Mouse (Mus musculus) cerebellum, adult 2 months (tissue): Measurements from ENCODE around the gene Gabrr3. TPM values are rescaled to one million over a fixed set of nuclear protein-coding genes. Genes with fewer than 3 reads are reported as not detected.

Experiments used
- DNase-seq, 2 experiments: peaks; one replicate each; pipeline ENCODE4 v3.0.0; 2021
- H3K27ac ChIP-seq: fragments of 200-500 bp; 2 replicates; pipeline ENCODE4 v1.5.1; 2012; ENCODE audit warnings: low read length, control low read depth, inconsistent platforms; ENCODE audit not compliant: insufficient read depth
- H3K27me3 ChIP-seq: fragments of 200-500 bp; 2 replicates; pipeline ENCODE4 v1.6.1; 2012; ENCODE audit warnings: inconsistent platforms, mild to moderate bottlenecking, low read length, moderate library complexity; ENCODE audit not compliant: control insufficient read depth, insufficient read depth
- H3K4me1 ChIP-seq: fragments of 200-500 bp; 2 replicates; pipeline ENCODE4 v1.6.1; 2011; ENCODE audit warnings: low read length; ENCODE audit not compliant: control insufficient read depth, insufficient read depth
- H3K4me3 ChIP-seq: fragments of 200-500 bp; replicated peaks from 2 replicates; pipeline ENCODE3; 2011; ENCODE audit warnings: mild to moderate bottlenecking, low read depth, low read length, control low read depth; ENCODE audit not compliant: insufficient read depth
- CTCF ChIP-seq: fragments of 200-500 bp; IDR thresholded peaks from 2 replicates; pipeline ENCODE4 v1.5.1; 2011; ENCODE audit warnings: low read depth, mild to moderate bottlenecking, control low read depth, low read length, moderate library complexity, borderline replicate concordance; ENCODE audit not compliant: insufficient read depth
- POLR2A ChIP-seq: fragments of 200-500 bp; IDR thresholded peaks from 2 replicates; pipeline ENCODE4 v1.6.1; 2011; ENCODE audit warnings: low read length, control low read depth, borderline replicate concordance; ENCODE audit not compliant: insufficient read depth
- WGBS: fragments of 180-500 bp; shearing (Covaris S2); methylation state at CpG from one replicate; pipeline ENCODE4 v1.1.7; 2018; 5-methylcytosine and 5-hydroxymethylcytosine counted together
- polyA plus RNA-seq: library from polyadenylated mRNA; depleted of rRNA; stranded (reverse); fragments of >200 nt; gene quantifications from 2 replicates; pipeline ENCODE4 v1.2.3, GENCODE M21; 2012

Gabrr3 gene
- polyA plus RNA-seq, 1 experiment: 0.02 TPM

GRCm38 (mm10) chr16:59409800-59410199 is 2.7 kb downstream of the Gabrr3 start:
- Histone ChIP-seq H3K4me1 (no peaks in the 10 kb centered on the region), H3K27ac (no peak overlapping the region), H3K27me3 (no peaks in the 10 kb centered on the region), H3K4me3 (no peak overlapping the region)
- no peak for DNase-seq
- 66% methylated on average over 2 of the region's 2 CpGs for WGBS
- TF ChIP-seq CTCF (no peak), POLR2A (no peak)

GRCm38 (mm10) chr16:59413475-59413874 is 6.3 kb downstream of the Gabrr3 start:
- 40% methylated on average over 4 of the region's 4 CpGs for WGBS
- Histone ChIP-seq H3K4me1 (no peaks in the 10 kb centered on the region), H3K27me3 (no peaks in the 10 kb centered on the region), H3K27ac (no peak overlapping the region), H3K4me3 (no peak overlapping the region)
- TF ChIP-seq POLR2A (no peak), CTCF (no peak)
- no peak for DNase-seq

GRCm38 (mm10) chr16:59420237-59420866 is 13.2 kb downstream of the Gabrr3 start:
- no peaks in the 10 kb centered on the region for H3K4me1 ChIP-seq
- TF ChIP-seq CTCF: no peak
- no peak for TF ChIP-seq POLR2A
- no peaks in the 10 kb centered on the region for H3K27me3 ChIP-seq
- 60% methylated on average over 9 of the region's 9 CpGs for WGBS
- no peak overlapping the region for H3K27ac ChIP-seq
- DNase-seq: no peak
- H3K4me3 ChIP-seq: no peak overlapping the region

GRCm38 (mm10) chr16:59420867-59421251 is 13.7 kb downstream of the Gabrr3 start:
- Histone ChIP-seq H3K4me3 (no peak overlapping the region), H3K27ac (no peak overlapping the region), H3K4me1 (no peaks in the 10 kb centered on the region), H3K27me3 (no peaks in the 10 kb centered on the region)
- peak; percentile 38 to 60 for DNase-seq
- TF ChIP-seq POLR2A (no peak), CTCF (peak; percentile 64; the same call in 1 of the 2 replicates)
- WGBS: 6% methylated on average over 6 of the region's 6 CpGs

GRCm38 (mm10) chr16:59421571-59422345 is 14.6 kb downstream of the Gabrr3 start:
- TF ChIP-seq POLR2A (no peak), CTCF (no peak)
- no peak for DNase-seq
- 60% methylated on average over 13 of the region's 13 CpGs for WGBS
- no peaks in the 10 kb centered on the region for H3K27me3 ChIP-seq
- H3K4me3 ChIP-seq: no peak overlapping the region
- H3K4me1 ChIP-seq: no peaks in the 10 kb centered on the region
- H3K27ac ChIP-seq: no peak overlapping the region

GRCm38 (mm10) chr16:59427960-59428359 is 20.8 kb downstream of the Gabrr3 start:
- WGBS: 14% methylated on average over 7 of the region's 7 CpGs
- H3K4me3 ChIP-seq: no peak overlapping the region
- TF ChIP-seq POLR2A: no peak
- TF ChIP-seq CTCF: no peak
- no peak for DNase-seq
- no peaks in the 10 kb centered on the region for H3K4me1 ChIP-seq
- H3K27me3 ChIP-seq: no peaks in the 10 kb centered on the region
- H3K27ac ChIP-seq: no peak overlapping the region

- no peak overlapping the region for H3K4me3 ChIP-seq
- no peak overlapping the region for H3K27ac ChIP-seq
- 82% methylated on average over 11 of the region's 11 CpGs for WGBS
- DNase-seq: no peak
- TF ChIP-seq POLR2A: no peak
- no peak for TF ChIP-seq CTCF
- H3K4me1 ChIP-seq: no peaks in the 10 kb centered on the region
- H3K27me3 ChIP-seq: no peaks in the 10 kb centered on the region
Measured at GRCm38 (mm10) chr16:59433181-59433580, 26.0 kb downstream of the Gabrr3 start.

- DNase-seq: no peak
- H3K27me3 ChIP-seq: no peaks in the 10 kb centered on the region
- WGBS: 77% methylated on average over 7 of the region's 7 CpGs
- no peaks in the 10 kb centered on the region for H3K4me1 ChIP-seq
- TF ChIP-seq POLR2A (no peak), CTCF (no peak)
- no peak overlapping the region for H3K27ac ChIP-seq
- H3K4me3 ChIP-seq: no peak overlapping the region
Measured at GRCm38 (mm10) chr16:59444880-59445559, 37.9 kb downstream of the Gabrr3 start.
